Mouse (Mus musculus) 3T3-L1 (cell line): ENCODE results near the gene Gch1.

ENCODE experiments used
- DNase-seq: peaks from one replicate; pipeline ENCODE4 v3.0.0-alpha.2; 2015; ENCODE audit warnings: low read depth, low spot score

The Gch1 gene

DNA sequence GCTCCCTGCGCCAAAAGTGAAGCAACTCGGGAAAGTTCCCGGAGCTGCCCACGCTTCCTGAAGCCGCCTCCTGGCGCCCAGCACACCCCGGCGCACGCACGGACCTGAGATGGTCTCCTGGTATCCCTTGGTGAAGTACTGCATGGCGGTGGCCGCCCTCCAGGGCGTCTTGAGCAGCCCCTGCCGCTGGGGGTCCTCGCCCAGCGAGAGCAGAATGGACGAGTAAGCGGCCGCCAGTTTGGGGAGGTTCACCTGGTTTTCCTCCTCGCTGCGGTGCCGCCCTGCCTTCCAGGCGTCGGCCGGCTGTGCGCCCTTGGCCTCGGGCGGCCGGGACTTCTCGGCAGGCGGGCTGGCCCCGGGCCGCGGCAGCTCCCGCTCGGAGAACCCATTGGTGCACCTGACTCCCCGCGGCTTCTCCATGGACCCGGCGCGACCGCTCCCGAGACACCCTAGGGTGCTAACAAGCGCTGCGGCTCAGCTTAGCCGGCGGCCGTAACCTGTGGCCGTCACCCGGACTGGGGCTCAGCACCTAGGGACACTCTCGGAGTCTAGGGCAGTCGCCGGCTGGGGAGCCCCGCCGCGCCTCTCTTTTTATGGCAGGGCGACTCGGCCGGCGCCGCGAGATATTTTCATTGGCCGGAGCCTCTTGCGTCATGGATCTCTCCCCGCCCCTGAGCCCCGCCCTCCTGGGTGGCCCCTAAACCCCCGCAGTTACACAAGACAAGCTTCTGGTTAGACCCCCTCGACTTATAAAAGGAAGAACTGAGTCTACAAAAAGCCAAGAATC is at the start of gene Gch1:
TSS of gene Gch1 (minus strand) at position 566 of the 787 bp plus-strand sequence.
- peak; percentile 29 for DNase-seq

GRCm38 (mm10) chr14:47237286-47237685 is 48.1 kb upstream of the Gch1 start:
- DNase-seq = no peak

DNA sequence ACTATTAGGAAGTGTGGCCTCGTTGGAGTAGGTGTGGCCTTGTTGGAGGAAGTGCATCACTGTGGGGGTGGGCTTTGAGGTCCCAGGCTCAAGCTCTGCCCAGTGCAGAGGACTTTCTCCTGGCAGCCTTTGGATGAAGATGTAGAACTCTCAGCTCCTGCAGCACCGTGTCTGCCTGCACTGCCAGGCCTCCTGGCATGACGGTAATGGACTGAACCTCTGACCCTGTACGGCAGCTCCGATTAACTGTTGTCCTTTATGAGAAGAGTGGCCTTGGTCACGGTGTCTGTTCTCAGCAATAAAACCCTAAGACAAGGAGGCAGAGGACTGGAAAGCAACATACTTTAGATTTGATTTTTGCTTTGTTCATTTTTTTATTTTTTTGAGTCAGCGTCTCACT is 47.3 kb upstream of the Gch1 start:
- DNase-seq = no peak

DNA sequence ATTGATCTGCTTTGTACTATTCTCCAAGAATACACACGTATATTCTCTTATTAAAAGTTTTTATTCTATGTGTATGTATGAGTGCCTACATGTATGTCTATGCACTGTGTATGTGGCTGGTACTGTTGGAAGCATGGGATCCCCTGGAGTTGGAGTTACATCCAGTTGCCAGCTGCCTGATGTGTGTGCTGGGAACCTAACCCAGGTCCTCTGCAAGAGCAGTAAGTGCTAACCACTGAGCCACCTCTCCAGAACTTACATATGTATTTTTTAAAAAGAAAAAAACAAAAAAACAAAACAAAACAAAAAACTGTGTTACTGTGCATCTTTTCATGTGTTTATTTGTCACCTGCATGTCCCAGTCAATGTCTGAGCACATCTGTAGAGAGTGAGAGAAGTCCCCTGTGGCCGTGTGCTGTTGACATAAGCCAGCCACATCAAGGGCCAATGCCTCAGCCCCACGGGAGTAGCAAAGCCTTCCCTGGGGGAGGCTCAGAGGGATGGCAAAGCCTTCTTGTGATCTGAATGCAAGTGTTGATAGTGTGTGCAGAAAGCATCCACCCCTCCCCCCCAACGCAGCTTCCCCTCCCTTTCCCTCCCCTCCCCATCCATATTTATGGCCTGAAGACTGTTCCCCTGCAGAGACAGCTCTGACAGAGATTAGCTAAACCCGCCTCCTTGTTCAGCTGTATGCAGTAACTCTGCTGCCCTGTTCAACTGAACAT is 45.5 kb upstream of the Gch1 start:
- no peak for DNase-seq

GRCm38 (mm10) chr14:47234032-47234431 is 44.8 kb upstream of the Gch1 start:
- no peak for DNase-seq

- peak; percentile 16 for DNase-seq
These were observed 44.4 kb upstream of the Gch1 start for GRCm38 (mm10) chr14:47233602-47234001.

GRCm38 (mm10) chr14:47229796-47230376 is 40.7 kb upstream of the Gch1 start:
- DNase-seq = no peak

GRCm38 (mm10) chr14:47225931-47226330 is 36.7 kb upstream of the Gch1 start:
- no peak for DNase-seq

DNA sequence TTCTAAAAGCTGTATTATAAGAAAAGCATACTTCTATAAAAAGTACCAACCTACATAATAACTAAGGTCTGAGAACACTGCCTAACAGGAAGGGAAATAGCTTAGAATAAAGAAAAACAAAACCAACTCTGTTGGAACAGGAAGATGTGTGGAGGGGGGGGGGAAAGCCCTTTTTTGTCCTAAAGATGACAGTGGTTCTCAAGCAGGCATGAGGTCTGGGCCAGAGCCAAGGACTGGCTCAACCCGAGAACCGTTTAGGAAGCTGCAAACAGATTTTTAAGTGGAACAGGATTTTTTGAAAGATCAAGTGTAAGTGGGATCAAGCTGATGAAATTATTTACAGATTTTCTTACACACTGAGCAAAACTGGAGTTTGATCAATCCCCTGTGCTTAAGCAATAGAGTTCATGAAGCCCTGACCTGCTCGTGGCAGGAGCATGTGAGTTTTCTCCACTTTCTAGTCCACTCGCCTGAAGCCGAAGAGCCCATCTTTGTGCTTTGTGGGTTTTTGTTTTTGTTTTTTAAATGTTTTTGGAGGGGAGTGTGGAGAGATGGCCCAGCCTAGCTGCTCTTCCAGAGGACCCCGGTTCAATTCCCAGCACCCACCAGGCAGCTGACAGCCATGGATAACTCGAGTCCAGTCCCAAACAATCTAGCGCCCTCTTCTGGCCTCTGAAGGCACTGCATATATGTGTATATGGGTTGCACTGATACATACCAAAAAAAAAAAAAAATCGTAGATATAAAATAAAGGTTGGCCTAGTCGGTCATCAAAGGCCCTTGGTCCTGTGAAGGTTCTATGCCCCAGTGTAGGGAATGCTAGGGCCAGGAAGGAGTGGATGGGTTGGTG is 35.5 kb upstream of the Gch1 start:
- no peak for DNase-seq

GRCm38 (mm10) chr14:47222631-47223450 is 33.6 kb upstream of the Gch1 start:
- DNase-seq = no peak

- DNase-seq = no peak
These were observed 32.4 kb upstream of the Gch1 start for GRCm38 (mm10) chr14:47221567-47221966.

GRCm38 (mm10) chr14:47220231-47221025 is 31.2 kb upstream of the Gch1 start:
- no peak for DNase-seq

DNA sequence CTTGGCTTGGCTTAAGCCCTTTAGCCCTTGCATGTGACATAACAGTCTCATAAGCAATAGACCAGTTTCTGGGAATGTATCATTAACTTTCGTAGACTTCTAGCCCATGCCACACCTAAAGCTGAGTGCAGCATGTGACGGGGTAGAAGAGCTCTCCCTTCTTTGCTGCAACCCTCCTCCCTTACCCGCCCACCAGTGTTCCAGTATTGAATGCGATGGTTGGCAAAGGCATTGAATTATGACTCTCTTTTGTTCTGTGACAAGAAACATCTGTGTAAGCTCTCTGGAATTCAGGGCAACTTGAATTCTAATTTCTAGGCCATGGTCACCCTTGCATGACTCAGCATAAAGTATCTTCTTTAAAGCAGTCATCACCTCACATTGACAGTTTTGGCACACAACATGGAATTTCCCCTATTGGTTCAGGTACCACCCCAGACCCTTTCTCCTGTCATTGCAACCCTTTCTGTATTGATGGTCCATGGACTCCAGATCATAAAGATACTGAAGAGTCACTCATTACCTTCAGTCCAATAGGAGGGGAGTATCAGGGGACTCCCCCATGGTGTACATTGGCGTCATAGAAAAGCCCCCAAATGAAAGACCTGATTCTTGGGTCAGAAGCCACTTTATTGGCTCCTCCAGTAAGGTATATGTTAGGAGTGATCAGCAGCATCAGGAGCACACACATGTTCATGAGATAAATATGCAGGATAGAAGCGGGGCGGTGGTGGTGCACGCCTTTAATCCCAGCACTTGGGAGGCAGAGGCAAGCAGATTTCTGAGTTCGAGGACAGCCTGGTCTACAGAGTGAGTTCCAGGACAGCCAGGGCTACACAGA is 29.8 kb upstream of the Gch1 start:
- DNase-seq = peak; percentile 68

DNA sequence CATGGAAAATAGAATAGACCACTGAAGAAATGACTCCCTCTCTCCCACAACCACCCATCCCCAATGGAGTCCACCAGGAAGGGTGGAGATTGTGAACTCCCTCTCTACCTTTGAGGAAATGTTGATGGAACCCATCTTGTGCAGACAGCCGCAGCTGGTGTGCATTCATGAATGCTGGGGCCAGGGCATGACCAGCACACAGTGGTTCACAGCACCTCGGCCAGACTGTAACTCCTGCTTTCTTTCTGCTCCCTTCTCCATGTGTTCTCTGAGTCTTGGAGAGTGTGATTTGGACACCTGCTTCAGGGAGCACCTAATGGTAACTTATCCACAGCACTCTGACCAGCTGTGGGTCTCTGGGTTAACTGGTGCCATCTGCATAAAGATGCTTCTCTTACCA is 27.3 kb upstream of the Gch1 start:
- DNase-seq = no peak

DNA sequence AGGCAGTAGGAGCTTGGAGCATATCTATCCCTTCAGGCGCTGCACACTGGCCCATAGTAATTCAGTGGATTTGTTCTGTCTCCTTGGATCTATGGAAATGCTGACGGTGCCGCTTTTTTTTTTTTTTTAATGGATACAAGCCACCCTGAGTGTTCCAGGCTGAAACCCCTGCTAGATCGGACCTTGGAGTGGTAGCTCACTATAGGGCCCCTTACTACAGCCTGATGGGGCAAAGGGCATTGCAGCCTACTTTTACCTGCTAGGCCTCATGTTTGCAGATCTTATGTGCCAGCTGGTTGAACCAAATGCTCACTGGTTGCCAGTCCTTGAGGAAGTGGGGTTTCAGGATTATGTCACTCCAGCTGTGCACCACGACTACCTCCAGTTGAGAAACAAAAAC is 25.2 kb upstream of the Gch1 start:
- DNase-seq = no peak

DNA sequence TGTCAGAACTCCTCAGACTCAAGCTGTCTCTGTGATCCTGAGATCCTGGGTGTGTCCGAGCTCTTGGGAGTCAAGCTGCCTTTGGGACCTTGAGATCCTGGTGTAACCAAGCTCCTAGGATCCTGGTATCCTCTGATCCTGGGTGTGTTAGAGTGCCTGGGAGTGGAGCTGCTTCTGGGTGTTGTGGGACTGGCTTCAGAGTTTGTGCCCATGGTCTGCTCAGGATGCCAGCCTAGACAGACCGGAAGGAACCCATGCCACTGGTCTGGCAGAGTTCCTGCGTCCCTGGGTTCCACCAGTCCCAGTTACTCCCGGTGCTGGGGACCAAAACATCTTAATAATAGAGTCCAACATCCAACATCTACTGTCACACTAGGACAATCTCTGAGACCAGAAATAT is 24.1 kb upstream of the Gch1 start:
- DNase-seq = no peak

- no peak for DNase-seq
These were observed 20.5 kb upstream of the Gch1 start for GRCm38 (mm10) chr14:47209669-47210164.

DNA sequence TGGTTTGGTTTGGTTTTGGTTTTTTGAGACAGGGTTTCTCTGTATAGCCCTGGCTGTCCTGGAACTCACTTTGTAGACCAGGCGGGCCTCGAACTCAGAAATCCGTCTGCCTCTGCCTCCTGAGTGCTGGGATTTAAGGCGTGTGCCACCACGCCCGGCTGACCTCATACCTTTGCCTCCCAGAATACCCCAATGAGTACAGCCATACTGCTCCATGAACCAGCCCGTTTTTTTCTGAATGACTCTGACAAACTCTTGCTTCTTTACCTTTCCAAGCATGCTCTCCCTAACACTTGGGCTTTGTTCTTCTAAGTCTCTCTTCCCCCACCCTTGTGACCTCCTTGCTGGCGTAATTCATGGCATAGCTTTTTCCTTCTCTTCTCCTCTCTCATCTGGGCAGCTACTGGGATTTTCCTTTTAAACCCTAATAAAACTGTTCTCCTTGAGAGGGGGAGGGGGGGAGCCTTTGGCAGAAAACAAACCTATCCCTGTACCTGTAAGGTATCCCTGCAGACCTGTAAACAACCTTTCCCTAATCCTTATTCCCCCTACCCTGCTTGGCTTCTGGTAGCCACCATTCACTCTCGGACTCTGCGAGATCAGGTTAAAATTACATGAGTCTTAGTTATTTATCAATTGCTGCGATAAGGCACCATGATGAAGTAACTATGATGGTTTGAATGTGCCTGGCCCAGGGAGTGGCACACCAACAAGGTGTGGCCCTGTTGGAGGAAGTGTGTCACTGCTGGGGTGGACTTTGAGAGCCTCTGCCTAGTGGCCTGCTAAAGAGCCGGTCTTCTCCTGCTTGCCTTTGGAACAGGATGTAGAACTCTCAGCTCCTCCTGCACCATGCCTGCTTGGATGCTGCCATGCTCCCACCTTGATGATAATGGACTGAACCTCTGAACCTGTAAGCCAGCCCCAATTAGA is 19.6 kb upstream of the Gch1 start:
- DNase-seq = no peak
